Mouse (Mus musculus) neural tube, embryonic 15.5 days (tissue): ENCODE results near the gene Maml1. TPM values are rescaled to one million over a fixed set of nuclear protein-coding genes. Genes with fewer than 3 reads are reported as not detected.
A peak's percentile ranks its signal among the peaks of the same experiment; 100 is the strongest.
"Not testable (repeated sequence)": the region's sequence is repeated elsewhere in the genome, so short reads cannot be mapped to it uniquely, and the experiment has no call there.

ENCODE experiments used
- ATAC-seq: fragments of 200-750 bp; cut with Nextera tagmentation; 2 replicates; pipeline ENCODE4 v1.8.0; 2017; ENCODE audit warnings: mild to moderate bottlenecking, moderate TSS enrichment, moderate library complexity; ENCODE audit not compliant: low FRiP score
- H3K27ac ChIP-seq: fragments of 300-500 bp; sonication (generic); replicated peaks from 2 replicates; pipeline ENCODE4 v1.5.1; 2015; ENCODE audit warnings: mild to moderate bottlenecking, inconsistent platforms
- H3K27me3 ChIP-seq: fragments of 300-500 bp; sonication (generic); replicated peaks from 2 replicates; pipeline ENCODE4 v1.6.1; 2015; ENCODE audit warnings: inconsistent platforms
- H3K36me3 ChIP-seq: fragments of 300-500 bp; sonication (generic); 2 replicates; pipeline ENCODE4 v1.6.1; 2015; ENCODE audit warnings: inconsistent platforms
- H3K4me1 ChIP-seq: fragments of 300-500 bp; sonication (generic); 2 replicates; pipeline ENCODE4 v1.6.1; 2015; ENCODE audit warnings: inconsistent platforms
- H3K4me2 ChIP-seq: fragments of 300-500 bp; sonication (generic); 2 replicates; pipeline ENCODE4 v1.6.1; 2015; ENCODE audit warnings: inconsistent platforms, mild to moderate bottlenecking, moderate library complexity
- H3K4me3 ChIP-seq: fragments of 300-500 bp; sonication (generic); replicated peaks from 2 replicates; pipeline ENCODE4 v1.5.1; 2015; ENCODE audit warnings: mild to moderate bottlenecking, inconsistent platforms
- H3K9ac ChIP-seq: fragments of 300-500 bp; sonication (generic); replicated peaks from 2 replicates; pipeline ENCODE4 v1.6.1; 2015; ENCODE audit warnings: mild to moderate bottlenecking, inconsistent platforms
- H3K9me3 ChIP-seq: fragments of 300-500 bp; sonication (generic); replicated peaks from 2 replicates; pipeline ENCODE4 v1.6.1; 2016; ENCODE audit warnings: inconsistent platforms
- WGBS: fragments of 180-500 bp; shearing (Covaris S2); methylation state at CpG from one replicate; pipeline ENCODE4 v1.1.7; 2015; ENCODE audit warnings: mixed read lengths; 5-methylcytosine and 5-hydroxymethylcytosine counted together
- polyA plus RNA-seq: library from polyadenylated mRNA; unstranded; fragments of >200 nt; fragmentation: Nextera tagmentation; extraction: Ambion mirVana; gene quantifications from 2 replicates; pipeline ENCODE4 v1.2.1, GENCODE M21; 2015

The Maml1 gene
- polyA plus RNA-seq, 1 experiment from 2014 or later: 2.5 TPM

DNA sequence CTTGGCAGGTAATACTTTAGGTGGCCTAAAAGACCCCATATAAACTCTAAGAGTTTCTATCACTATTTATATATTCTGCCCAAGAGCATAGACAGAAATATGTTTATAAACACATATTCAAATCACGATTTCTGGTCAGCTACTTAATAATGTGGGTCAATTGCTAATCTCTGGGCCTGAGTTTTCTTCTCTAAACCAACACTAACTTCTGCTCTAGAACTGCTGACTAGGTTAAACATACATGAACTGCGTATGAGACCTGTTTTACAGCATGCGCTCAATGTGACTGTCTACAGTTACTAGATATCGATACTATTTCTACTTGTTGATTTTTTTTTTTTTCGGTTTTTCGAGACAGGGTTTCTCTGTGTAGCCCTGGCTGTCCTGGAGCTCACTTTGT is 29.1 kb upstream of the Maml1 start:
- H3K9ac ChIP-seq: no peak overlapping the region
- no peak for ATAC-seq
- H3K27ac ChIP-seq: no peak overlapping the region
- 90% methylated on average over 6 of the region's 6 CpGs for WGBS
- H3K4me1 ChIP-seq: peaks cover 33% of the 10 kb centered on the region
- H3K4me2 ChIP-seq: no peak overlapping the region
- no peak overlapping the region for H3K4me3 ChIP-seq
- H3K9me3 ChIP-seq: no peaks in the 10 kb centered on the region
- H3K27me3 ChIP-seq: no peaks in the 10 kb centered on the region
- H3K36me3 ChIP-seq: peaks cover 6% of the 10 kb centered on the region; the same call in 1 of the 2 replicates

DNA sequence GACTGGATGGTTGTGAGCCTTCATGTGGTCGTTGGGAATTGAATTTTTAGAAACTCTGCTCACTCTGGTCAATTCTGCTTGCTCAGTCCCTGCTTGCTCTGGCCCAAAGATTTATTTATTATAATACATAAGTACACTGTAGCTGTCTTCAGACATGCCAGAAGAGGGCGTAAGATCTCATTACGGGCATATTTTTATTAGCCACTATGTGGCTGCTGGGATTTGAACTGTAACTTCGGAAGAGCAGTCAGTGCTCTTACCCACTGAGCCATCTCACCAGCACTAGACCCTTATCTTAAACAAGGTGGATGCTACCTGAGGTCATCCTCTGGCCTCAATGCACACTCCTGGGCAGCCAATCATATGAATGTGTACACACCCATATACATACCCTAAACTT is 27.2 kb upstream of the Maml1 start:
- H3K4me2 ChIP-seq, H3K4me3 ChIP-seq, H3K27me3 ChIP-seq, H3K27ac ChIP-seq, ATAC-seq, H3K36me3 ChIP-seq, H3K9me3 ChIP-seq, H3K9ac ChIP-seq: not testable (repeated sequence)
- WGBS: 87% methylated on average over 4 of the region's 4 CpGs
- peaks cover 30% of the 10 kb centered on the region for H3K4me1 ChIP-seq

GRCm38 (mm10) chr11:50312803-50313202 is 20.7 kb upstream of the Maml1 start:
- Histone ChIP-seq H3K4me1 (peaks cover 5% of the 10 kb centered on the region; the same call in 1 of the 2 replicates), H3K27ac (no peak overlapping the region), H3K4me2 (no peak overlapping the region), H3K4me3 (no peak overlapping the region), H3K27me3 (no peaks in the 10 kb centered on the region), H3K9me3 (no peaks in the 10 kb centered on the region), H3K9ac (no peak overlapping the region), H3K36me3 (peaks cover 22% of the 10 kb centered on the region)
- WGBS: 81% methylated on average over 2 of the region's 2 CpGs
- no peak for ATAC-seq

- no peaks in the 10 kb centered on the region for H3K27me3 ChIP-seq
- no peak overlapping the region for H3K4me2 ChIP-seq
- no peak overlapping the region for H3K9ac ChIP-seq
- no peak overlapping the region for H3K4me3 ChIP-seq
- H3K36me3 ChIP-seq: peaks cover 70% of the 10 kb centered on the region
- ATAC-seq: no peak
- 84% methylated on average over 2 of the region's 2 CpGs for WGBS
- no peak overlapping the region for H3K27ac ChIP-seq
- H3K4me1 ChIP-seq: no peaks in the 10 kb centered on the region
- H3K9me3 ChIP-seq: no peaks in the 10 kb centered on the region
These were observed 11.3 kb upstream of the Maml1 start for GRCm38 (mm10) chr11:50303406-50303805.

DNA sequence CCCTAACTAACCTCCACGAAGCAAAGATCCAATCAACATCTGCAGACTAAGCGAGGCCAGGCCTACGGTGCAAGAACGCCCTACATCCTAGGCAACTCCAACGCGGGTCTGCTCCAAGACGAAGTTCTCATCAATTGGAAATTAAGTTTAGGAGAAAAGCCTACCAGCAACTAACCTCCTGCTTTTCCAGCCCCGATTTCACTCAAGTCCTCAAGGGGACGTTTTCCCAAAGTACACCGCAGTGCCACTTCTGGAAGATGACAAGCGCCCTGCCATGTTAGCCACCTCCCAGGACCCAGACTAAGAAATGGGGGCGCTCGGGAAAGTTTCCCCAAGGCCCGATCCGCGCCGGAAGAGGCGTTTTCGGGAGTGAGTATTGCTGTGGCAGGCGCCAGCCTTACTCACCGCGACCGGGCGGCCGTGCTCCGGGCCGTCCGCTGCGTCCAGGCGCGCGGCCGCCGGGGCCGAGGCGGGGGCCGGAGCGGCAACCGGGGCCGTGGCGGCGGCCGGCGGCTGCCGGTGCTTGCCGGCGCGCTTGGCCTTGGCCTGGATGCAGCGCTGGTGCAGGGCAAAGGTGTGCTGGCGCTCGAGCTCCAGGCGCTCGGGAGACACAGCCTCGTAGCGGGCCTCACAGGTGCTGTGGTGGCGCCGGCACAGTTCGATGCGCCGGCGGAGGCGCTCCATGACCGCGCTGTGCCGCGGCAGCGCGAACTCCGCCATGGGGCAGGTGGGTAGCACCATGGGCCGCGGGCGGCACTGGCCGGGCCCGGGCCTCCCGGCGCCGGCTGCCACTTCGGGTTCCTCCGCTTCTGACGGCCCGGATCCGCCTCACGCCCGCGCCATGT is 568 bp downstream of the Maml1 start:
- Histone ChIP-seq H3K36me3 (peaks cover 20% of the 10 kb centered on the region), H3K9ac (peak overlapping the region; percentile 93), H3K27ac (peak overlapping the region; percentile 96), H3K4me2 (peak overlapping the region; percentile 69), H3K4me3 (peak overlapping the region; percentile 86), H3K4me1 (peaks cover 36% of the 10 kb centered on the region), H3K9me3 (no peaks in the 10 kb centered on the region), H3K27me3 (no peaks in the 10 kb centered on the region)
- peak; percentile 82 for ATAC-seq
- WGBS: under 1% methylated on average over 59 of the region's 85 CpGs

DNA sequence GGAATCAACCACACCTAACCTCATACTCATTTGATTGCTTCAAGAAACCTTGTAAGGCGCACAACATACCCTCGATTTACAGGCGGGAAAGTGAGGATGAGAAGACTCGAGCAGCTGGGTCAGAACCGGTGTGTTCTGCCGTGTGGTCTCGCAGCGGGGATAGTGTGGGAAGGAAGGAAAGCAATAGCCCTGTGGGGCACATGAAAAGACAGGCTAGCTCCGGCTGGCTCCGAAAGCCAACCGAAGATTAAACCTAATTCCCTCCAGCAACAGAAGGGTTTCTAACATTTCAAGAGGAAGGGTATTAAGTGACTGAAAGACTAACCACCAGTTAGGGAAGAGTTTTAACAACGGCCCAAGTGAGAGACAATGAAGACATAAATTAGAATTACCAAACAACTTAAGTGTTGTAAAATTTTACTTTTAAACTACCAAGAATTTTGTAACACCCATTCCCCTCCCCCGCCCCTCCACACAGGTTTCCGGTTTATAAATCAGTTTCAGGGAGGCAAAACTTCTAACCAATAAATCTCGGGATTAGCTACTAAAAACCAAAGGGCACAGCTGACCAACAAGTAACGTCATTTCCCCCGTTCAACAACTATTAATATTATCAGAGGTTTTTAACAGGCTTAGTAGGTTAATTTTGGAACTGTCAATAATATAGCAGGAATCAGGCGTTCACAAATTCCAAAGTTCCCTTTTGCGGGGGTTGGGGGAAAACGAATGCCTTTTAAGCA is 1.5 kb downstream of the Maml1 start:
- WGBS: 9% methylated on average over 20 of the region's 20 CpGs

DNA sequence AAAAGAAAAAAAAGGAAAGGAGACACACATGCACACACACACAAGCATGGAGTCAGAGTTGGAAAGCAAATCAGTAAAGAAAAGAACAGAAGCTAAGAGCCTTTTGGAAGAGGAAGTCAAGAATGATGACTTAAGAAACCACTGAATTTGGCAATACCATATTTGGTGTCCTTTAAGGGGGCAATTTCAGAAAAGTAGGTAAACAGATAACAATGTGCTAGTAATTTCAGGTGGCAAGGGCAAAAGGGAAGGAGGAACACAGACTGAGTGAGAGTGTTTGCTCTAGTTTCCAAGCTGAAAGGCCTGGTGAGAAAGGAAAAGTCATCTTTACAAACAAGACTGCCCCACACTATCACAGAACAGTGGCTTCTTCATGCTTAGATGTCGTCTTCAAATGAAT is 5.7 kb downstream of the Maml1 start:
- Histone ChIP-seq H3K9me3 (no peaks in the 10 kb centered on the region), H3K36me3 (peaks cover 13% of the 10 kb centered on the region), H3K4me2 (no peak overlapping the region), H3K4me1 (peaks cover 31% of the 10 kb centered on the region), H3K9ac (no peak overlapping the region), H3K4me3 (no peak overlapping the region), H3K27ac (no peak overlapping the region), H3K27me3 (no peaks in the 10 kb centered on the region)
- WGBS: 92% methylated on average over 1 of the region's 1 CpGs
- ATAC-seq: no peak

More for the DNA sequence above, 1.5 kb downstream of the Maml1 start:
- peaks cover 21% of the 10 kb centered on the region for H3K36me3 ChIP-seq
- no peaks in the 10 kb centered on the region for H3K9me3 ChIP-seq
- H3K4me1 ChIP-seq: peaks cover 36% of the 10 kb centered on the region
- peak overlapping the region; percentile 86 for H3K4me3 ChIP-seq
- H3K27me3 ChIP-seq: no peaks in the 10 kb centered on the region
- no peak for ATAC-seq
- H3K27ac ChIP-seq: peak overlapping the region; percentile 96
- H3K9ac ChIP-seq: peak overlapping the region; percentile 93
- peak overlapping the region; percentile 69 for H3K4me2 ChIP-seq

DNA sequence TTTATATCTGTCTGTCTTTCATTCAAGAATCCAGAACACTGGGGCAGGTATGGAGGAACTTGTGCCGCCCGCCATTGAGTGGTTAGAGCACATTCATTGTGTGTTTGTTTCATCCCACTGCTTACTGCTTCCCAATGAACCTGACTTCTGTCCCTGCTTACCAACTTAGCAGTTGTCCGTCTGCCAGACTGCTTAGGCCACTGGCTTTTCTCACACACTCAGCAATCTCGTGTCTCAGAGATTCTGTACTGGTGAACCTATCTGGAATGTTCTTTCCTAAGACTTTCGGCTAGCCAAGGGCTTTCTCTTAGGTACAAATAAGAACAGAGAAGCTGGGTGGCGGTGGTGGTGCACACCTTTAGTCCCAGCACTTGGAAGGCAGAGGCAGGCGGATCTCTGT is 6.4 kb downstream of the Maml1 start:
- Histone ChIP-seq H3K4me2 (no peak overlapping the region), H3K9ac (no peak overlapping the region), H3K9me3 (no peaks in the 10 kb centered on the region), H3K27ac (no peak overlapping the region), H3K27me3 (no peaks in the 10 kb centered on the region), H3K36me3 (peaks cover 13% of the 10 kb centered on the region), H3K4me1 (peaks cover 28% of the 10 kb centered on the region), H3K4me3 (no peak overlapping the region)
- 92% methylated on average over 7 of the region's 7 CpGs for WGBS
- no peak for ATAC-seq

DNA sequence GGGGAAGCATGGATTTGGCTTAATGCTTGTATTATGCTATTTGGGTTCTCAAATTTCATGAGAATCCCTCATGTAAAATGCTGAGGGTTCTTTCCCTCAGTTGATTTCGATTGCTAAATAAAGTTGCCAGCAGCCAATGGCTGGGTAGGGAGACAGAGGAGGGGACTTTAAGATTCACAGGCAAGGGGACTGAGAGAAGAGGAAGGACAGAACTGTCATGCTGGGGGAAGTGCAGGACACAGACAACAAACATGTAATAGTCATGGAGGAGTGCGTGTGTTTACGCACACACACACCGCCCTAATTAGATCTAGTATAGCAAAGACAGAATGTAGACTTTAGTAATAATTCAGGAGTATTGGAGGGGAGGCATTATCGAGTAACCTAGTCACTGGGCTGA is 6.8 kb downstream of the Maml1 start:
- peaks cover 24% of the 10 kb centered on the region for H3K4me1 ChIP-seq
- ATAC-seq: no peak
- no peak overlapping the region for H3K4me3 ChIP-seq
- no peaks in the 10 kb centered on the region for H3K9me3 ChIP-seq
- H3K36me3 ChIP-seq: peaks cover 13% of the 10 kb centered on the region
- H3K27me3 ChIP-seq: no peaks in the 10 kb centered on the region
- H3K27ac ChIP-seq: no peak overlapping the region
- H3K9ac ChIP-seq: no peak overlapping the region
- no peak overlapping the region for H3K4me2 ChIP-seq
- WGBS: 94% methylated on average over 5 of the region's 5 CpGs

GRCm38 (mm10) chr11:50280053-50280452 is 12.1 kb downstream of the Maml1 start:
- no peak overlapping the region for H3K27ac ChIP-seq
- 82% methylated on average over 1 of the region's 1 CpGs for WGBS
- H3K4me1 ChIP-seq: no peaks in the 10 kb centered on the region; the same call in 1 of the 2 replicates
- H3K9ac ChIP-seq: no peak overlapping the region
- H3K27me3 ChIP-seq: no peaks in the 10 kb centered on the region
- H3K36me3 ChIP-seq: no peaks in the 10 kb centered on the region
- H3K4me3 ChIP-seq: no peak overlapping the region
- no peak overlapping the region for H3K4me2 ChIP-seq
- H3K9me3 ChIP-seq: no peaks in the 10 kb centered on the region
- ATAC-seq: no peak

GRCm38 (mm10) chr11:50279005-50279404 is 13.1 kb downstream of the Maml1 start:
- Histone ChIP-seq H3K4me2 (no peak overlapping the region), H3K36me3 (no peaks in the 10 kb centered on the region), H3K9ac (no peak overlapping the region), H3K27ac (no peak overlapping the region), H3K27me3 (no peaks in the 10 kb centered on the region), H3K9me3 (no peaks in the 10 kb centered on the region), H3K4me3 (no peak overlapping the region), H3K4me1 (no peaks in the 10 kb centered on the region; the same call in 1 of the 2 replicates)
- ATAC-seq: no peak
- 92% methylated on average over 4 of the region's 4 CpGs for WGBS

- ATAC-seq: no peak
- 86% methylated on average over 6 of the region's 6 CpGs for WGBS
- no peak overlapping the region for H3K9ac ChIP-seq
- no peaks in the 10 kb centered on the region for H3K27me3 ChIP-seq
- H3K27ac ChIP-seq: no peak overlapping the region
- no peak overlapping the region for H3K4me3 ChIP-seq
- no peaks in the 10 kb centered on the region for H3K9me3 ChIP-seq
- H3K4me1 ChIP-seq: peaks cover 3% of the 10 kb centered on the region; the same call in 1 of the 2 replicates
- H3K4me2 ChIP-seq: no peak overlapping the region
- no peaks in the 10 kb centered on the region for H3K36me3 ChIP-seq
These were observed 14.4 kb downstream of the Maml1 start for GRCm38 (mm10) chr11:50277706-50278105.
